Mouse (Mus musculus): Measurements from ENCODE around the gene Heatr4. TPM values are rescaled to one million over a fixed set of nuclear protein-coding genes. Genes with fewer than 3 reads are reported as not detected.
"Not testable (repeated sequence)": the region's sequence is repeated elsewhere in the genome, so short reads cannot be mapped to it uniquely, and the experiment has no call there.

Heatr4 gene
- polyA plus RNA-seq, 1 experiment = not detected

DNA sequence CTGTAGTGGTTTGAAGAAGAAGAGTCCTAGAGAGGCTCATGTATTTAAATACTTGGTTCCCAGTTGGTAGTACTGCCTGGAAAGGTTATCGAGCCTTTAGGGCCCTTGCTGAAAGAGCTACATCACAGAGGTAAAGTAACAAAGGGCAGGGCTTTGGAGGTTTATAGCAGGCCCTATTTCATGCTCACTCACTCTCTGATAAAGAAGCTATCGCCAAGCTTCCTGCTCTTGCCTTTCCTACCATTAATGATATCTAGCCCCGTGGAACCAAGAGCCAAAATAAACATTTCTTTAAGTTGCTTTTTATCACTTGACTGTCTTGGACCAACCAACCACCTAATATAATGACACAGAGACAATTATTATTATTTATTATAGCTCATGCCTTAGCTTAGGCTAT is 15.8 kb upstream of the Heatr4 start:
- no peak overlapping the region for H3K27ac ChIP-seq (ENCODE audit: control insufficient read depth, insufficient read depth, low read depth, low read length, poor library complexity)
- TF ChIP-seq POLR2A (IDR thresholded peaks at IDR 0.05; ENCODE audit: borderline replicate concordance, control insufficient read depth, low read depth, low read length) (no peak), CTCF (IDR thresholded peaks at IDR 0.05; ENCODE audit: control insufficient read depth, insufficient read depth, low read length) (no peak)
- peaks cover 2% of the 10 kb centered on the region for H3K4me1 ChIP-seq (ENCODE audit: control insufficient read depth, insufficient read depth, low read length)
- 65% methylated on average over 3 of the region's 3 CpGs for WGBS
- no peak overlapping the region for H3K4me3 ChIP-seq (replicated peaks; ENCODE audit: control insufficient read depth, low read depth, low read length)

DNA sequence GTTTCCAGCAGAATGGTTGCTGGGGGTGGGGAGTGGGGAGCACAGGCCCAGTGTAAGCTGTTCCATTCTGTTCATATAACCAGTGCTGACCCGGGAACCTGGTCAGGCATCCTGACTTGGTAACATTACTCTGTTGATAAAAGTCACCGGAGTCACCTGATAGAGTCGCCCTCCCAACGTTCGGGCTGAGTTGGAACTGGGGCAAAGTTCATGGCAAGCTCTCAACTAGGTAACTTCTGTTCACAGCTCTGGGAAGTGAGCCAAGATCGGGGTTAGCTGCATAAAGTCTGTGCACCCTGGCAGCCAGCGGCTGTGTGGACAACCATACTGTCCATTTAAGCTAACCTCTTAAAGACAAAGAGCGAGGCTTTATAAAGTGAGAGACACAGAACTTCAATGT is 14.6 kb upstream of the Heatr4 start:
- not testable (repeated sequence) for H3K27ac ChIP-seq (ENCODE audit: control insufficient read depth, insufficient read depth, low read depth, low read length, poor library complexity); H3K4me1 ChIP-seq (ENCODE audit: control insufficient read depth, insufficient read depth, low read length); H3K4me3 ChIP-seq (replicated peaks; ENCODE audit: control insufficient read depth, low read depth, low read length)
- 20% methylated on average over 8 of the region's 8 CpGs for WGBS

DNA sequence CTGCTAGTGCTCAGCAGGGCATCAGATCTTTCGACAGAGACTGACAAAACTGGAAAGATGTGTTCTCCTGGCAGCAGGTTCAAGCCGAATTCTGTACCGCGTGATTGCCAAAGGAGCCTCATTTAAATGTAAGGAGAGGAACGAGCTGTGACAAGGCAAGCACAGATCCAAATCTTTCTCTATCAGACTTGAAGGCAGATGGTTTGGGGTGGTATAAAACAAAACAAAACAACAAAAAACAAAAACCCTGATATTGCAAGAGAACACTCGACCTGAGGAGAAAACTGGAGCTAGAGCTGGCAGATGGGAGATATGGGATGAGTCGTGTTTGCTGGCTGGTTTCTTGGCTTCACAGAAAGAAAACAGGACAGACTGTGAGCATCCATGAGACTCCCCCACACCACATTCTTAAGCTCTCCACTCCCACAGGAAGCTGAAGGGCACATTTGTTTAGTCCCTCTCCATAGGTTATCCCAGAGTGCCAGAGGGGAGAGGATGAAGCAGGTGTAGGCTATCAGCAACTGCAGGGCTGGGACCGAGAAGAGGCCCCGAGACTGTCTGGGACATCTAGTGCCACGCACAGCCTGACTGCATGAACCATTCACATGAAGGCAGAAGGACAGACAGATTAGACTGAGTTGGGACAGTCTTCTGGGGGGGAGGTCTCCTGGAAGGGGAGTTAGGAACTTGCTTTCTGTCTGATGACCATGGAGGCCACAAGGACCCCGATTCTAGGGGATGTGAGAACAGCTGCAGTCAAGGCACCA is 13.9 kb upstream of the Heatr4 start:
- 62% methylated on average over 11 of the region's 11 CpGs for WGBS
- H3K27ac ChIP-seq (ENCODE audit: control insufficient read depth, insufficient read depth, low read depth, low read length, poor library complexity) = no peak overlapping the region

DNA sequence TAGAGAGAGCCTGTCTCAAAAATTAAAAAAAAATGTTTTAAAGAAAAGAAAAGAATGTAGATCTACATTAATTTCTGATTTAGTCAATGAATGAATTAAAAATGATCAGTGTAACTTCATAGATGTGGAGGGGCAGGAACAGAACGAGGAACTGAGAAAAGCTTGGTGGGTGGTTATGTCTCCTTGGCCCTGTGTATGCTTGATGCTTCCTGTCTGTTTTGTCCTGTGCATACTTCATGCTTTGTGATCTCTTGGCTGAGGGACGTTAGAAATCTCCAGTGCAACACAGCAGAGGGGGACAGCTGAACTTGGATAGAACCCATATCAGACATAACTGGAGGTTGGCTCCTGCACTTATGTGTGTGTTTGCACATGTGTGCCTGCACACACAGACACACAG is 12.6 kb upstream of the Heatr4 start:
- Histone ChIP-seq H3K4me3 (replicated peaks; ENCODE audit: control insufficient read depth, low read depth, low read length) (no peak overlapping the region), H3K27ac (ENCODE audit: control insufficient read depth, insufficient read depth, low read depth, low read length, poor library complexity) (no peak overlapping the region), H3K4me1 (ENCODE audit: control insufficient read depth, insufficient read depth, low read length) (peaks cover 2% of the 10 kb centered on the region)
- 26% methylated on average over 2 of the region's 2 CpGs for WGBS
- TF ChIP-seq CTCF (IDR thresholded peaks at IDR 0.05; ENCODE audit: control insufficient read depth, insufficient read depth, low read length) = no peak
- TF ChIP-seq POLR2A (IDR thresholded peaks at IDR 0.05; ENCODE audit: borderline replicate concordance, control insufficient read depth, low read depth, low read length) = no peak

More for the DNA sequence above, 13.9 kb upstream of the Heatr4 start:
- peaks cover 2% of the 10 kb centered on the region for H3K4me1 ChIP-seq (ENCODE audit: control insufficient read depth, insufficient read depth, low read length)
- H3K4me3 ChIP-seq (replicated peaks; ENCODE audit: control insufficient read depth, low read depth, low read length) = no peak overlapping the region
- TF ChIP-seq POLR2A (IDR thresholded peaks at IDR 0.05; ENCODE audit: borderline replicate concordance, control insufficient read depth, low read depth, low read length) (no peak), CTCF (IDR thresholded peaks at IDR 0.05; ENCODE audit: control insufficient read depth, insufficient read depth, low read length) (no peak)

DNA sequence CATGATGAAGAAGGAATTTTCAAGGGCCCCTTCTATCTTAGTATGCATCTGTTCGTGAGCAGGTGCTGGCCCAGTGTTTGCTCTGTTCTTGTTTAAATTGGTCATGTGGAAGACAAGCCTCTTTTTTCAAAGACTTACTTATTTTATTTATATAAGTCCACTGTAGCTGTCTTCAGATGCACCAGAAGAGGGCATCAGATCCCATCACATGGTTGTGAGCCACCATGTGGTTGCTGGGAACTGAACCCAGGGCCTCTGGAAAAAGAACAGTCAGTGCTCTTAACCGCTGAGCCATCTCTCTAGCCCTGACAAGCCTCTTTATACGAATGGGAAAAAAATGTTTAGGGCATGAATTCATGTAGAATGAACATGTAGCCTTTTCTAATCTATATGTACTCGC is 4.7 kb upstream of the Heatr4 start:
- no peaks in the 10 kb centered on the region for H3K4me1 ChIP-seq (ENCODE audit: control insufficient read depth, insufficient read depth, low read length)
- TF ChIP-seq POLR2A (IDR thresholded peaks at IDR 0.05; ENCODE audit: borderline replicate concordance, control insufficient read depth, low read depth, low read length) (no peak), CTCF (IDR thresholded peaks at IDR 0.05; ENCODE audit: control insufficient read depth, insufficient read depth, low read length) (no peak)
- 88% methylated on average over 4 of the region's 4 CpGs for whole genome bisulfite sequencing

DNA sequence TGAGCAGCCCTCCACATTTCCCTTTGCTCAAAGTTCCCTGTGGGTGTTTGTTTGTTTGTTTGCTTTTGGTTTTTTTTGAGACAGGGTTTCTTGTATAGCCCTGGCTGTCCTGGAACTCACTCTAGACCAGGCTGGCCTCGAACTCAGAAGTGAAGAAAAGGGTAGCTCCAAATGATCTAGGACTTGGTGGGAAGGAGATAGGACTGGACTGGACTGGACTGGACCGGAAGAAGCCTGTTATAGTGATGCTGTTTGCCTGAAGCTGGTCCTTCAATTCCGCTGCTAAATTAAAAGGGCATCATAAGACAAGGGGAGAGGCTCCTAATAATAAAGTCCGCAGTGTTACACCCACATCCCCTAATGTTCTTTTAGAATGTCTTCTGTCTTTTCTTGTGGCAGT is 3.8 kb upstream of the Heatr4 start:
- no peaks in the 10 kb centered on the region for H3K4me1 ChIP-seq (ENCODE audit: control insufficient read depth, insufficient read depth, low read length)
- H3K4me3 ChIP-seq (replicated peaks; ENCODE audit: control insufficient read depth, low read depth, low read length) = peak overlapping the region; percentile 76
- WGBS = 48% methylated on average over 4 of the region's 4 CpGs
- H3K27ac ChIP-seq (ENCODE audit: control insufficient read depth, insufficient read depth, low read depth, low read length, poor library complexity) = peak overlapping the region; percentile 99
- TF ChIP-seq POLR2A (IDR thresholded peaks at IDR 0.05; ENCODE audit: borderline replicate concordance, control insufficient read depth, low read depth, low read length) (no peak), CTCF (IDR thresholded peaks at IDR 0.05; ENCODE audit: control insufficient read depth, insufficient read depth, low read length) (no peak)

More for the DNA sequence above, 4.7 kb upstream of the Heatr4 start:
- Histone ChIP-seq H3K27ac (ENCODE audit: control insufficient read depth, insufficient read depth, low read depth, low read length, poor library complexity) (no peak overlapping the region), H3K4me3 (replicated peaks; ENCODE audit: control insufficient read depth, low read depth, low read length) (no peak overlapping the region)

DNA sequence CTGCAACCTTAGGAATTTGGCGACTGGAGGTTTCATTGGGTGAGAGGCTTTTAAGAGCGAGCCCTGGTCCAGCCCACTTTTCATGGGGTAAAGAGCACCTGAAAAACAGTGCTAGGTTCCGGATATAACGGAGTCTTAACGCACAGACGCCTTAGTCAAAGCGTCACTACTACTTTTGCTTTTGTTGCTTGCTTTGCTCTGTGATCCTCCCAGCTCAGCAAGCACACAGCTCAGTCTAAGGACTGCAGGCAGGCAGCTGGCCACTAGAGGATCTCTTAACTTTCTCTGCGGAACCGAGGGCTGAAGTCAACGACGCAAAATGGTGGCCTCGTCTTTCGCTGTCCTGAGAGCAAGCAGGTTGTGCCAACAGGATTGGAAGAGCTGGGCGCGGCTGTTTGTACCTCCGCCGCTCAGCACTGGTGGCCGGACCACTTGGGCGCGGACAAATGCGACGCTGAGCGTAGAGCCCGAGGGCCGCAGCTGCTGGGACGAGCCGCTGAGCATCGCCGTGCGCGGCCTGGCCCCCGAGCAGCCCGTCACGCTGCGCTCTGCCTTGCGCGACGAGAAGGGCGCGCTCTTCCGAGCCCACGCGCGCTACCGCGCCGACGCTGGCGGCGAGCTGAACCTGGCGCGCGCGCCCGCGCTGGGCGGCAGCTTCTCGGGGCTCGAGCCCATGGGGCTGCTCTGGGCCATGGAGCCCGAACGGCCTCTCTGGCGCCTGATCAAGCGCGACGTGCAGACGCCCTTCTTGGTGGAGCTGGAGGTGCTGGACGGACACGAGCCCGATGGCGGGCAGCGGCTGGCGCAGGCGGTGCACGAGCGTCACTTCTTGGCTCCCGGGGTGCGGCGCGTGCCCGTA is 3.2 kb upstream of the Heatr4 start, which contains the start of gene Acot2:
Gene Acot2, plus strand, starts transcription at position 279 of the 859 bp plus-strand sequence.
- TF ChIP-seq POLR2A (IDR thresholded peaks at IDR 0.05; ENCODE audit: borderline replicate concordance, control insufficient read depth, low read depth, low read length) (peak; percentile 39; the same call in 1 of the 2 replicates), CTCF (IDR thresholded peaks at IDR 0.05; ENCODE audit: control insufficient read depth, insufficient read depth, low read length) (peak; percentile 57)
- Histone ChIP-seq H3K27ac (ENCODE audit: control insufficient read depth, insufficient read depth, low read depth, low read length, poor library complexity) (peak within 1 kb of the TSS; percentile 99), H3K4me1 (ENCODE audit: control insufficient read depth, insufficient read depth, low read length) (no peaks in the 10 kb centered on the region), H3K4me3 (replicated peaks; ENCODE audit: control insufficient read depth, low read depth, low read length) (peak within 1 kb of the TSS; percentile 76)
- WGBS = under 1% methylated on average over 80 of the region's 80 CpGs

DNA sequence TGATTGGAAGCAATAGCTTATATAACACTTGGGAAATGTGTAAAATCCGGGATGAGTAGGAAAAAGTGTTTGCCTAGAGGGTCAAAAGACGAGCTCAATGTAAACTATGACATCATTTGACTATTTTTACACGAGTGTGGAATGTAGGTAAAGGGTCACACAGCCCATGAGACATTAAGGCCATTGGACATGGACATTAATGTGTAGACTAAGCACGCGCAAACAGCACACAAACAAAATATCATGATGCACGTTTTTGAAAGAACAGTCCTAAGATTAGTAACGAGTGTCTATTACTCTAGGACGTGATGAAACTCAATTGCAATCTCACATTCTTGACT is 2.6 kb upstream of the Heatr4 start:
- 17% methylated on average over 8 of the region's 8 CpGs for WGBS
- no peaks in the 10 kb centered on the region for H3K4me1 ChIP-seq (ENCODE audit: control insufficient read depth, insufficient read depth, low read length)
- peak overlapping the region; percentile 99 for H3K27ac ChIP-seq (ENCODE audit: control insufficient read depth, insufficient read depth, low read depth, low read length, poor library complexity)
- TF ChIP-seq CTCF (IDR thresholded peaks at IDR 0.05; ENCODE audit: control insufficient read depth, insufficient read depth, low read length) (no peak), POLR2A (IDR thresholded peaks at IDR 0.05; ENCODE audit: borderline replicate concordance, control insufficient read depth, low read depth, low read length) (no peak)
- H3K4me3 ChIP-seq (replicated peaks; ENCODE audit: control insufficient read depth, low read depth, low read length) = peak overlapping the region; percentile 76
